Mouse (Mus musculus) MEL (cell line): ENCODE measurements around the gene Kcnk18. TPM values are rescaled to one million over a fixed set of nuclear protein-coding genes. Genes with fewer than 3 reads are reported as not detected.

Experiments used
- DNase-seq: peaks from one replicate; pipeline ENCODE4 v3.0.0; 2011; ENCODE audit warnings: low read depth, low spot score
- H3K27ac ChIP-seq: 2 replicates; pipeline ENCODE4 v1.5.1; 2012; ENCODE audit warnings: low read depth, mild to moderate bottlenecking, control low read depth, low read length, moderate library complexity; ENCODE audit not compliant: control insufficient read depth
- H3K27me3 ChIP-seq, 2 experiments: fragments of 150-350 bp in 1 of 2; sonication (generic) in 1 of 2; 2 replicates each; pipeline ENCODE4 v1.6.1; 2012; ENCODE audit warnings: low read length in 2 of 2, mild to moderate bottlenecking in 2 of 2, improper control_type of control experiment in 1 of 2, moderate library complexity in 1 of 2; ENCODE audit not compliant: insufficient read depth in 2 of 2, control insufficient read depth in 1 of 2
- H3K36me3 ChIP-seq, 2 experiments: 2 replicates each; pipeline ENCODE4 v1.6.1; 2012 to 2014; ENCODE audit warnings: low read length in 2 of 2, improper control_type of control experiment in 1 of 2, inconsistent platforms in 1 of 2, mild to moderate bottlenecking in 1 of 2; ENCODE audit not compliant: insufficient read depth in 2 of 2, control insufficient read depth in 1 of 2
- H3K4me1 ChIP-seq, 2 experiments: fragments of 150-350 bp in 1 of 2; sonication (generic) in 1 of 2; 2 replicates each; pipeline ENCODE4 v1.6.1; 2012; ENCODE audit warnings: low read length in 2 of 2, improper control_type of control experiment in 1 of 2, mild to moderate bottlenecking in 1 of 2; ENCODE audit not compliant: insufficient read depth in 2 of 2, control insufficient read depth in 1 of 2
- H3K4me3 ChIP-seq, 2 experiments: fragments of 150-350 bp in 1 of 2; sonication (generic) in 1 of 2; 2 replicates each; pipeline ENCODE4 v1.5.1; 2012; ENCODE audit warnings: low read depth in 2 of 2, low read length in 2 of 2, mild to moderate bottlenecking in 2 of 2, moderate library complexity in 2 of 2, control low read depth in 1 of 2, improper control_type of control experiment in 1 of 2; ENCODE audit not compliant: control insufficient read depth in 1 of 2, insufficient read depth in 1 of 2
- H3K79me2 ChIP-seq: 2 replicates; pipeline ENCODE4 v1.6.1; 2012; ENCODE audit warnings: mild to moderate bottlenecking, low read length, moderate library complexity; ENCODE audit not compliant: control insufficient read depth, poor library complexity, insufficient read depth
- H3K9ac ChIP-seq: 2 replicates; pipeline ENCODE4 v1.6.1; 2012; ENCODE audit warnings: low read depth, mild to moderate bottlenecking, control low read depth, low read length, moderate library complexity; ENCODE audit not compliant: control insufficient read depth, poor library complexity, severe bottlenecking
- H3K9me3 ChIP-seq: fragments of 150-350 bp; sonication (generic); replicated peaks from 2 replicates; pipeline ENCODE4 v1.6.1; 2012; ENCODE audit warnings: mild to moderate bottlenecking, low read length, improper control_type of control experiment, moderate library complexity; ENCODE audit not compliant: insufficient read depth
- BHLHE40 ChIP-seq: IDR thresholded peaks from 2 replicates; pipeline ENCODE4 v1.6.1; 2012; ENCODE audit warnings: low read depth, mild to moderate bottlenecking, inconsistent platforms, low read length, improper control_type of control experiment, borderline replicate concordance
- CHD2 ChIP-seq: IDR thresholded peaks from 2 replicates; pipeline ENCODE4 v1.6.1; 2011; ENCODE audit warnings: low read length, improper control_type of control experiment
- CTCF ChIP-seq, 3 experiments: IDR thresholded peaks in 2 of 3; conservative IDR thresholded peaks in 1 of 3; 2 replicates each; pipeline ENCODE4 v1.5.1; 2011 to 2012; ENCODE audit warnings: low read length in 3 of 3, low read depth in 2 of 3, mild to moderate bottlenecking in 2 of 3, improper control_type of control experiment in 1 of 3, inconsistent platforms in 1 of 3, mixed read lengths in 1 of 3, moderate library complexity in 1 of 3; ENCODE audit not compliant: control insufficient read depth in 1 of 3, insufficient read depth in 1 of 3, poor library complexity in 1 of 3, severe bottlenecking in 1 of 3
- E2F4 ChIP-seq: IDR thresholded peaks from 2 replicates; pipeline ENCODE4 v1.6.1; 2011; ENCODE audit warnings: low read depth, low read length, improper control_type of control experiment, borderline replicate concordance
- EP300 ChIP-seq, 2 experiments: IDR thresholded peaks; 2 replicates each; pipeline ENCODE4 v1.6.1; 2011; ENCODE audit warnings: improper control_type of control experiment in 2 of 2, low read length in 2 of 2, low read depth in 1 of 2, mild to moderate bottlenecking in 1 of 2
- ETS1 ChIP-seq: IDR thresholded peaks from 2 replicates; pipeline ENCODE4 v1.6.1; 2012; ENCODE audit warnings: low read depth, mild to moderate bottlenecking, inconsistent platforms, low read length, improper control_type of control experiment, moderate library complexity
- GABPA ChIP-seq: IDR thresholded peaks from 2 replicates; pipeline ENCODE4 v1.6.1; 2012; ENCODE audit warnings: low read depth, mild to moderate bottlenecking, inconsistent platforms, low read length, improper control_type of control experiment, moderate library complexity
- GATA1 ChIP-seq: IDR thresholded peaks from 2 replicates; pipeline ENCODE4 v1.6.1; 2011; ENCODE audit warnings: low read depth, low read length, improper control_type of control experiment
- HCFC1 ChIP-seq: IDR thresholded peaks from 2 replicates; pipeline ENCODE4 v1.6.1; 2012; ENCODE audit warnings: low read depth, mild to moderate bottlenecking, inconsistent platforms, low read length, improper control_type of control experiment, moderate library complexity
- JUND ChIP-seq: IDR thresholded peaks from 2 replicates; pipeline ENCODE4 v1.6.1; 2011; ENCODE audit warnings: low read depth, mild to moderate bottlenecking, improper control_type of control experiment, low read length
- MEF2A ChIP-seq: IDR thresholded peaks from 2 replicates; pipeline ENCODE4 v1.6.1; 2014; ENCODE audit warnings: low read depth, mild to moderate bottlenecking, inconsistent platforms, low read length, improper control_type of control experiment; ENCODE audit not compliant: poor library complexity, insufficient replicate concordance, severe bottlenecking; ENCODE audit errors: extremely low read depth
- MYB ChIP-seq: IDR thresholded peaks from 2 replicates; pipeline ENCODE4 v1.6.1; 2011; ENCODE audit warnings: mild to moderate bottlenecking, low read depth, low read length, improper control_type of control experiment
- NRF1 ChIP-seq: IDR thresholded peaks from 2 replicates; pipeline ENCODE4 v1.6.1; 2014; ENCODE audit warnings: low read depth, mild to moderate bottlenecking, inconsistent platforms, low read length, improper control_type of control experiment, moderate library complexity; ENCODE audit not compliant: poor library complexity, insufficient read depth, severe bottlenecking
- POLR2A ChIP-seq, 2 experiments: IDR thresholded peaks; 2 replicates each; pipeline ENCODE4 v1.6.1; 2011 to 2012; ENCODE audit warnings: low read length in 2 of 2, mild to moderate bottlenecking in 2 of 2, control low read depth in 1 of 2, improper control_type of control experiment in 1 of 2, low read depth in 1 of 2, moderate library complexity in 1 of 2; ENCODE audit not compliant: control insufficient read depth in 1 of 2, insufficient read depth in 1 of 2, poor library complexity in 1 of 2
- POLR2AphosphoS2 ChIP-seq: IDR thresholded peaks from 2 replicates; pipeline ENCODE4 v1.6.1; 2011; ENCODE audit warnings: low read length, improper control_type of control experiment
- POLR2AphosphoS5 ChIP-seq: IDR thresholded peaks from 2 replicates; pipeline ENCODE4 v1.6.1; 2012; ENCODE audit warnings: low read depth, borderline replicate concordance, mild to moderate bottlenecking, inconsistent platforms, low read length, moderate library complexity, mixed read lengths
- RAD21 ChIP-seq: IDR thresholded peaks from 2 replicates; pipeline ENCODE4 v1.6.1; 2011; ENCODE audit warnings: mild to moderate bottlenecking, low read depth, low read length, improper control_type of control experiment
- SIN3A ChIP-seq: IDR thresholded peaks from 2 replicates; pipeline ENCODE4 v1.6.1; 2012; ENCODE audit warnings: low read length, improper control_type of control experiment, inconsistent platforms
- TBP ChIP-seq: IDR thresholded peaks from 2 replicates; pipeline ENCODE4 v1.8.0; 2011; ENCODE audit warnings: low read depth, low read length, improper control_type of control experiment
- TCF12 ChIP-seq: IDR thresholded peaks from 2 replicates; pipeline ENCODE4 v1.6.1; 2014; ENCODE audit warnings: low read depth, mild to moderate bottlenecking, inconsistent platforms, low read length, improper control_type of control experiment, moderate library complexity
- USF1 ChIP-seq: IDR thresholded peaks from 2 replicates; pipeline ENCODE4 v1.6.1; 2014; ENCODE audit warnings: low read depth, mild to moderate bottlenecking, inconsistent platforms, low read length, improper control_type of control experiment, moderate library complexity
- USF2 ChIP-seq, 2 experiments: IDR thresholded peaks; 2 replicates each; pipeline ENCODE4 v1.6.1; 2011 to 2012; ENCODE audit warnings: improper control_type of control experiment in 2 of 2, low read length in 2 of 2, borderline replicate concordance in 1 of 2, inconsistent platforms in 1 of 2, low read depth in 1 of 2, mild to moderate bottlenecking in 1 of 2; ENCODE audit not compliant: insufficient read depth in 1 of 2
- ZC3H11A ChIP-seq: IDR thresholded peaks from 2 replicates; pipeline ENCODE4 v1.6.1; 2012; ENCODE audit warnings: low read depth, mild to moderate bottlenecking, inconsistent platforms, low read length, improper control_type of control experiment
- ZKSCAN1 ChIP-seq: IDR thresholded peaks from 2 replicates; pipeline ENCODE4 v1.6.1; 2012; ENCODE audit warnings: low read depth, mild to moderate bottlenecking, inconsistent platforms, low read length, improper control_type of control experiment, moderate library complexity
- ZMIZ1 ChIP-seq: IDR thresholded peaks from 2 replicates; pipeline ENCODE4 v1.6.1; 2012; ENCODE audit warnings: low read depth, mild to moderate bottlenecking, inconsistent platforms, low read length, improper control_type of control experiment, moderate library complexity
- polyA plus RNA-seq, 2 experiments: library from polyadenylated mRNA; stranded (reverse) in 1 of 2; unstranded in 1 of 2; fragments of >175 nt in 1 of 2; fragments of >200 nt in 1 of 2; gene quantifications; 2 replicates each; pipeline versions ENCODE4 v1.2.1 to v1.2.4; 2012; ENCODE audit warnings: low replicate concordance in 2 of 2, low read depth in 1 of 2; ENCODE audit not compliant: insufficient read length in 2 of 2, insufficient read depth in 1 of 2, missing spikeins in 1 of 2
- total RNA-seq: library from RNA; depleted of rRNA; stranded (reverse); fragments of 300-350 nt; gene quantifications from 2 replicates; pipeline ENCODE4 v1.2.3, GENCODE M21; 2012

Gene Kcnk18
- total and polyA plus RNA-seq, 3 experiments: not detected

GRCm38 (mm10) chr19:59248144-59248543 lies 29.1 kb downstream of the Kcnk18 start:
- H3K9ac ChIP-seq: no peak overlapping the region
- H3K27ac ChIP-seq: peak overlapping the region; percentile 2; the same call in 1 of the 2 replicates
- peaks cover 9 to 13% of the 10 kb centered on the region in 2 experiments for H3K4me1 ChIP-seq
- no peaks in the 10 kb centered on the region for H3K27me3 ChIP-seq
- no peaks in the 10 kb centered on the region for H3K79me2 ChIP-seq
- H3K9me3 ChIP-seq: no peaks in the 10 kb centered on the region
- H3K4me3 ChIP-seq: no peak overlapping the region
- TF ChIP-seq POLR2A (IDR thresholded peaks at IDR 0.05; ENCODE audit: control insufficient read depth in 1 of 2, insufficient read depth in 1 of 2, low read depth in 1 of 2, low read length in 2 of 2, poor library complexity in 1 of 2): no peak
- no peak for TF ChIP-seq POLR2AphosphoS5
- no peak for TF ChIP-seq E2F4
- TF ChIP-seq ZC3H11A: no peak
- TF ChIP-seq RAD21: no peak
- no peak for TF ChIP-seq BHLHE40
- no peak for TF ChIP-seq MYB
- TF ChIP-seq SIN3A: no peak
- TF ChIP-seq CHD2: no peak
- TF ChIP-seq POLR2AphosphoS2: no peak
- no peak for TF ChIP-seq GATA1
- TF ChIP-seq USF1: no peak
- peaks cover 0 to 12% of the 10 kb centered on the region in 2 experiments; a peak in 2 of 4 replicates for H3K36me3 ChIP-seq
- DNase-seq: peak; percentile 40

- H3K9ac ChIP-seq: no peak overlapping the region
- H3K4me3 ChIP-seq: no peak overlapping the region
- H3K36me3 ChIP-seq: peaks cover 0 to 12% of the 10 kb centered on the region in 2 experiments; a peak in 2 of 4 replicates
- H3K27me3 ChIP-seq: no peaks in the 10 kb centered on the region
- peaks cover 9 to 13% of the 10 kb centered on the region in 2 experiments for H3K4me1 ChIP-seq
- TF ChIP-seq ZMIZ1: no peak
- no peak for TF ChIP-seq CTCF (IDR thresholded peaks at IDR 0.05 in 2 of 3, conservative IDR thresholded peaks at IDR 0.05 in 1 of 3; ENCODE audit: control insufficient read depth in 1 of 3, insufficient read depth in 1 of 3, low read depth in 2 of 3, low read length in 3 of 3, poor library complexity in 1 of 3, severe bottlenecking in 1 of 3)
- TF ChIP-seq ZC3H11A: no peak
- TF ChIP-seq EP300 (IDR thresholded peaks at IDR 0.05; ENCODE audit: low read depth in 1 of 2, low read length in 2 of 2): peak; percentile 11 to 51; a peak in 1 of 4 replicates
- TF ChIP-seq HCFC1: peak; percentile 51; the same call in 1 of the 2 replicates
- TF ChIP-seq MEF2A: no peak
- TF ChIP-seq POLR2AphosphoS5: no peak
- no peak for TF ChIP-seq BHLHE40
- TF ChIP-seq SIN3A: no peak
- no peak for TF ChIP-seq TBP
- TF ChIP-seq NRF1: no peak
- 0 out of 2 replicates have a peak, but pooled peaks have one; percentile 20 for TF ChIP-seq ETS1
- TF ChIP-seq ZKSCAN1: no peak
- no peak for TF ChIP-seq JUND
- TF ChIP-seq USF2 (IDR thresholded peaks at IDR 0.05; ENCODE audit: borderline replicate concordance in 1 of 2, insufficient read depth in 1 of 2, low read depth in 1 of 2, low read length in 2 of 2): no peak
- TF ChIP-seq GABPA: no peak
- TF ChIP-seq GATA1: peak; percentile 71
- TF ChIP-seq TCF12: peak; percentile 24; the same call in 1 of the 2 replicates
- H3K9me3 ChIP-seq: no peaks in the 10 kb centered on the region
- H3K79me2 ChIP-seq: no peaks in the 10 kb centered on the region
- DNase-seq: peak; percentile 40
- H3K27ac ChIP-seq: peak overlapping the region; percentile 2; the same call in 1 of the 2 replicates
Observed at GRCm38 (mm10) chr19:59248553-59249286, 29.7 kb downstream of the Kcnk18 start.
